Mouse (Mus musculus) gastrocnemius, adult 8-10 months (tissue): Measurements from ENCODE around the gene 6330403K07Rik. TPM values are rescaled to one million over a fixed set of nuclear protein-coding genes. Genes with fewer than 3 reads are reported as not detected.

ENCODE experiments used
- DNase-seq, 2 experiments: peaks; one replicate each; pipeline ENCODE4 v3.0.0; 2022; ENCODE audit warnings: low spot score in 2 of 2
- total RNA-seq, 4 experiments: library from RNA; stranded (reverse); gene quantifications; 2 replicates each; pipeline ENCODE4 v1.2.4; 2022

6330403K07Rik gene
- under 1 TPM in 2 of 4 experiments, not detected in 2; 0.53 to 0.64 TPM for total RNA-seq

DNA sequence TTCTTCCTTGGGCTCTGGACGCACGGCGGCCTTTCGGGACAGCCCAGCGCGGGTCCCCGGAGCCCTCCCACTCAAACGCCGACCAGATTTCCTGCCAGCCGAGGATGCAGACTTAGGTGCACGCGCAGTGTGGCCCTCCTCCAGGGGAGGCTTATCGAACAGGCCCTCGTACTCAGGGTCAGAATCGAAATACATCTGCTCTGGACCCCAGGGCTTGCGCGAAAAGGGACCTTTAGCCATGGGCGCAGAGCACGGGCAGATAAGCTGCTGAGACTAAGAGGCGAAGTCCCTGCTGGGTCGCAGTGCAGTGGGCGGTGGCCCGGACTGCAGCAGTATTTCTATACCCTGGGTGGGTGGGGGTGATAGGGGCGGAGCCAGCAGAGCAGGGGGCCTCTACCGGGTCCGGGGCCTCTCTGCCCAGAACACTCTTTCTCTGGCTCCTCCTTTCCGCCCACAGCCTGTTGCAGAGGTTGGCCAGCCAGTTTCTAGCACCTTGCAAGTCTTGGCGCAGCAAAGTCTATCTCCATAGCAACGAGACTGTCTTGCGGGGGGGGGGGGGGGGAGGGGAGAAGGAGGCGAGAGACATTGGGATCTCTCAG is at the start of gene 6330403K07Rik:
6330403K07Rik (minus strand) TSS at position 351 of the 599 bp plus-strand sequence.
- DNase-seq, result no peak

DNA sequence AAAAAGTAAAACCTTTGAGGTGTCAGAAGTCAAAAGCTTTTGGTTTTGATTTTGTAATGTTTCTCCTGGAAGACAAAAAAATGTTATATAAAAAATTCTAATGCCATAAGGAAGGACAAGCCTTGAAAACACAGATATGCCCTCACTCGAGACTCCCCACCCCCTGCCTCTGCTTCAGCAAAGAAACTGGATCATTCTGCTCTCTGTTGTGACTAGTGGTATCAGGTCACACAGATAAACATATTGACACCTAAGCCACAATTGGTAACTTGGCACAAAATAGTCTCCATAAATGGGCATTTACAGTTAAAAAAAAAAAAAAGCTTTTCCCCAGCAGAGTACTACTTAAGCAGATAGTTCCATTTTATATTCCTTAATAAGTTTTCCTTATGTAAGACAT is 43.0 kb upstream of the 6330403K07Rik start:
- no peak for DNase-seq

DNA sequence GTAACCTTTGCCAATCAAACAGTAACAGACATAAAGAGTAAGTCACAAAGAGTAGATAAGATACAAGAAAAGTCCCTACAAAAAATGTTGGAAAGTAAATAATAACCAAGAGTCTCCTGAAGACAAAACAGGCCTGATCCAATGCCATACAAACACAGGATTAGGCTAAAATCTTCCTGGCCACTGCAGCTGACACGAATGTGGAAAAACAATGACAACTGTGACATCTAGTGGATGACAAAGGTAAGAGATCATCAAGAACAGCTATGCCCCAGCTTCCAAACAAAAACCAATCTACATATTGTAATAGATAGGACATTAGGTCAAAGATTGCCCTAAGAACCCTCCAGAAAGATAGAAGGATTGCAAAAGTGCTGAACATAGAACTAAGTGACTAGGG is 19.2 kb upstream of the 6330403K07Rik start:
- DNase-seq, result no peak

DNA sequence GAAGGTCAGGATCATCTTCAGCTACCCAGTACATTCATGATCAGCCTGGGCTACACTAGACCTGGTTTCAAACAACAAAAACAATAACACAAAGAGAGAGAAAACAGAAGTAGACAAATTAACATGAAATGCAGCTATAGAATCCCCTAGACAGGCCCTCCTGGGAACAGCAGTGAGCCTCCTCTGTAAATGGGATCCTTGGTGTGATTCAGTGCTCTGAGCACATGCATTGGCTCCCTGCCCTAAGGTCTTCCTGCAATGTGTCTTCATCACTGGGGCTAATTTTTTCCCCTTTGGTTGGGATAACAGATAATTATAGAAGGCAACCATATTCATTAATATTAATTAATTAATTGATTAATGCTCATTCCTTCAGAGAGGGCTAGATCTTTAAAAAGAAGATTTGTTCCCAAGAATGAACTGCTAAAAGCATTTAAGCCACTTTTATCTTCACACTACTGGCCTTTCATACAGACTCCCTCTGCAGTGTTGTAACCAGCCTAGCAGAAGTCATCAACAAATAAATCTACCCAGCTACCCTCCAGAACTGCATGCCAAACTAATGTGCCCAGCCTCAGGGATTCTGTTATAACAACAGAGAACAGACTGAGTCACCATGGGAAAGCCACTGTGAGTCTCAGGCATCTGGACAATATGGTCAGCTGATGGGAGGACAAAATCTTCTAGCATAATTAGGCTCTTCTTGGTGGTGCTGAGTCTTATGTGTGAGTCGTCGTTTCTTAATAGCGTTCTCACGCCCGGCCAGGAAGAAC is 6.4 kb upstream of the 6330403K07Rik start:
- DNase-seq, result no peak

DNA sequence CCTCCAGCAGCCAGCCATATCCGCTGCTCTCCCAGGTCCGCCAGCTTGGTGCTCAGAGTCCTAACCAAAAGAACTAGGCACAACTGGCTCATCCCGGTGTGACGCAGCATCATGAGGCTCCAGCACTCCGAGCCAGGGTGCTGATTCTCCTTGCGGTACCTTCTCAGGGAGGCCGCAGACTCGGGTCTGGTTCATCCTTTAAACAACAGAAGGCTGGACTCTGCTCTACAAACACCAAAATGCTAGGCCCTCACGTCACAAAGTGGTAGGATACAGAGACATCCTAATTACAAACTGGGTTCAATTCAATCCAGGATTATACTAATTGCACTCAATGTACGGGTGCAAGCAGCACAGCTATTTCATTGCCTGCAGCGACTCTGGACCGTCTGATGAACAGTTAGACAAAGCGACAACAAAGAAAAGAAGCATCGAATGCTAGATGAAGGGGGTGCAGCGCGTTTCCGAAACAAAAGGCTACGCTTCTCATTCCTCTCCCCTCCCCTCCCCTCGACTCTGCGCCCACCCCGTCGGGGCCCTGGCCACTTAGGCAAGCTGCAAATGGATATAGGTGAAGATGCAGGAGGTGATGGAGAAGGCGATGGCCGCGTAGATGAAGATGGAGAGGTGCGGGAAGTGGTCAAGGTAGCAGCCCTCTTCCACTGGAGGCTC is 686 bp downstream of the 6330403K07Rik start:
- no peak for DNase-seq

DNA sequence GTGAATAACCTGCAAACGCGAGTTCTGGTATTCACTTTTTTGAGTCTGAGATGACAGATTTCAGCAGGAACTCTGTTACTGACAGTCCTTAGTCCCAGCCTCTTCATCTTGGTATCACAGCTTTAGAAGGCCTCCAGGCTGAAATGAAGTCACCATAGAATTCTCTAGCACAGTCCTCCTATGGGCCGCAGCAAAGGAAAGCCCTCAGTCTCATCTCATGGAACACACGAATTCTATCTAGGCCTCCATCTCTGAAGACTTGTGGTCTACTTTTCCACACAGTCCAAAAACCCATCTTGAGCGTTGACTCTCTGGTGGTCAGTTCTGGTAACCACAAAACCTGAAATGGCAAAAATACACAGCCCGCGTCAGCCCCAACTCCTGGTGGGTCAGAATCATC is 1.2 kb downstream of the 6330403K07Rik start:
- DNase-seq, result no peak

DNA sequence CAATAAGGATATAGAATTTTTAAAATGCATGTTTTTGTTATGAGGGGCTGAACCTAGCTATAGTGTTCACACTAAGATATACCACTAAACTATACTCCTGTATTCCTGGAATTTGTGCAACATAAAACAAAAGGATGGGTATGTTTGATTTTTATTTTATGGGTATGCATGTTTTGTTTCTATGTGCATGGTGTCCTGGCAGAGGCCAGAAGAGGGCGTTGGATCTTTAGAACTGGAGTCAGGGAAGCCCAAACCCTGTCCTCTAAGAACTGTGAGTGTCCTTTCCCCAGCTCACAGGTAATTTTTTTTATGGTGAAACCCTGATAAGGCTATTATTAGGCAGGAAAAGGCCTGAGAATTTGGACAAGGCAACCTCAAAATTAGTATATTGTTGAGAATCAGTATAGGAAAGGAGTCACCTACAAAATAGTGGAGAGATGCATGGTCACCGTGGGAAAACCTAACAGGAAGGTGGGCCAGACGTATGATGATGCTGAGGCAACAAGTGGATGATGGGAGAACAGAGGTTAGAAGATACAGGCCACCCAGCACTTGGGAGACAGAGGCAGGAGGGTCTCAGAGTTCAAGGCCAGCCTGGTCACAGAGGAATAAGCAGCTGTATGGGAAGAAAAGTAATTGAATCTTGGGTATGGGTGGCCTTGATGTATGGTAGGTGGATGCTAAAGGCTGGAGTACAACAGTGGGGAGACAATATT is 3.8 kb downstream of the 6330403K07Rik start:
- DNase-seq, result no peak

DNA sequence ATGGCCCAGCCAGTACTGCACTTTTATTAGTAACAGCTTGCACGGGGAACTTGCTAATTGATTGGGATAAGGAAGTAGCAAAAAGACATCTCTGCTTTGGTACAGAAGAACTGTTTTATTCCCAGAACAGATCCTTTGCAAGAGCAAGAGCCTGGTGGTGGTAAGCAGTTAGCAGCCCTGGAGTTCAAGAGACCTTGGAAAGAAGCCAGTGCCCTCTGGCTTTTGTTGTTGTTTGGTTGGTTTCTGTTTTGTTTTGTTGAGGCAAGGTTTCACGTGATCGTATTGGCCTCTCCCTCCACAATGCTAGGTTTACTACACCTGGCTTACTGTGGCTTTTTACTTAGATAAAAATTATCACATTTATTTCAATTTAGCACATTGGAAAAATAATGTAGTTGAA is 5.0 kb downstream of the 6330403K07Rik start:
- no peak for DNase-seq

DNA sequence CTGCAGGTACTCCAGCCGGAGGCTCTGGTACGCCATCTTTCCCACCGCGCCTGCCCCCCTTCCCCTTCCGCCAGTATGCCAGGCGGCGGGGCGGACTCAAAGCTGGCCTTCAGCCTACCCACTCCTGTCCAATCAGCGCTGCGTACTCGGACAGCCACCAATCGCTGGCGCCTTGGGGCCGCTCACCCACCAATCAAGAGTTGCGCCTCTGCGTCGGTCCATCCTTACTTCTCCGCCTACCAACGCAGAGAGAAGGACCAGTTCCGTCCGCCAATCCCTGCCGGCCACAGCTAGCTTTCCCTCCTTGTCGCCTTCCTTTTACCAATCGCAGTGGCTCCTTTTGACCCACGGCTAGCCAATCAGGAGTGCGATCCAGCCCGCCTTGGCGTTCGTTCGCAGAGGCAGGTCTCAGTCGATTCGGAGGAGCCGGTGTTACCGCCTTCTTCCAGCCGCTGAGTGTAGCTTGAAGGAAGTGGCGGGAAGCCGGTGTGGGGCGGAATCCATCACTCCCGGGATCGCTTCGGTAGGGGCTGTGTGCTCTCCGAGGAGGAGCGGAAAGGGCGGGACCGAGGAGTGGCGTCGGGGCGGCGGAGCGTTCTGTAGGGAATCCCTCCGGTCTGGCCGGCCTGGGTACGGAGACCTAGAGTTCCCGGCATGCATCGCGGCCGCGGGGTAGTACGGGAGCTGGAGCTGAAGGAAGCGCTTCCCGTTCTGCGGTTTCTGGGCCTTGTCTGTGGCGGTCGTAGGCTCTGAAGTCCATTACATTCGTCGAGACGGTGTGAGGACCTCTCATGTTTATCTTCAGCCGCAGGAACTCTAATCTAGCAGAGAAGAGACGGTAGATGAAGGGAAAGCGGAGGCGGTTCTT is 13.9 kb downstream of the 6330403K07Rik start, which contains the start of the genes Mis12 and Derl2:
Mis12 (plus strand) TSS at position 411 of the 868 bp plus-strand sequence.
Derl2 (minus strand) TSS at position 641 of the 868 bp plus-strand sequence.
- peak; percentile 98 for DNase-seq

DNA sequence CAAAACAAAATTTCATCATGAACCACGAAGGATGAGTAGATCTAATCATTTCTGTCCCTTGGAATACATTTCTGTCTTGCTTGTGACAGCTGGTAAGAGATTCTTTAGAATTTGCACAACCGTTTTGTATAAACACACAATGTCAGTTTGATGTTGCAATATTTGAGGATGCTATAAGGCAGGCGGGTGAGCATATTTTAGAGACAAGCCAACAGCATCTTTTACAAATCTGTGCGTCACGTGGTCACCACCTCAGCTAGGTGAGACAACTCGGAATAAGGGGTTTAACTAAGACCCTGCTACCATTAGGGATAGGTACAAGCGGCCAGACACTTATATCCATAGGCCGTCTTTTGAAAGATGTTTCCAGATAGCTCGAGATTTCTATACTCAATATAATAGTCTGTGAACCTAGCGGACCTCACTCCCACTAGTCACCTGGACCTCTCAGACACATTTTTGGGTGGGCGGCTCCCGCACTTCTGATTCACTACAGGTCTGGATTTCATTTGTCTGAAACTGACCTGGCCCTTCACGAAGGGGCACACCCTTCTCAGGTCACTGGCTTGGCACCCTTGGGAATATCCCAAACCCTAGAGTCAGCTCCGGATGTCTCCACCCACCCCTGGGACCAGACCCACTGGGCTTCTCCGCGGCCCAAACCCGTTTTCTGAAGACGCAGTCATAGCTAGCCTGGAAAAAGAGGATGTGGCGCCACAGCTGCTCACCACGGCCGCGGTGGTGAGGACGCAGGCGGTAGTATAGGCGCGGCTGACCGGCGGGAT is 14.7 kb downstream of the 6330403K07Rik start:
- DNase-seq, result no peak

DNA sequence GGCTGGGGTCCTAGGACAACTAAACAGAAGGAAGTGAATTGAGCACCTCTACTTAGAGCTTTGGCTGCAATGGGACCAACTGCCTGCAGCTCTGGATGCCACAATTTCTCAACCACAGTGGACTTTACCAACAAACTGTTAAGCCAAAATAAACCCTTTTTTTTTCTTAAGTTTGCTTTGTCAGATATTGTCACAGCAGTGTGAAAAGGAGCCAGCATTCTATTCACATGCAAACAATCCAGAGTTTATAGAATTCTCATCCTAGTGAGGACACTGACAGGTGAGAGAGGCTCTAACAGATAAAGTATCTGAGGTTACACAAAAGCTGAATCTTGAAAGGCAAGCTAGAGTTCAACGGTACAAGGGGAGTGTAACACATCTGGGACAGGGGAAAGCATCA is 16.3 kb downstream of the 6330403K07Rik start:
- no peak for DNase-seq

DNA sequence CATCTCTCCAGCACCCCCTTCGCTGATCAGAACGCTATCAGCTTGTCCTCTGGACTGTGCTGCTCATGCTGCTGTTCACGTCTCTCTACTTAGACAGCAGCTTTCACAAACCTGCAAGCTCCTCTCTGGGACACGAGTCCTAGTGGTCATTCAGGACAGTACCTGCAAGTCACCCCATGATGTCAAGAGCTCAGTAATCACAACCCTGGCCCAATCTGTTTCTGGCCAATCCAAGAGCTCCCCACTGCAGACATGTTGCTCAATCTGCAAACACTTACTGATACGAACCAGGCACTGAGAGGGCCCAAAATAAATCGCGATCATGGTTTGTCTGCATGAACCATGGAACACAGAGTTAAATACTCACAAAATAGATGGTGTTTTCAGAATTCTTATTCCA is 20.6 kb downstream of the 6330403K07Rik start:
- DNase-seq, result no peak

DNA sequence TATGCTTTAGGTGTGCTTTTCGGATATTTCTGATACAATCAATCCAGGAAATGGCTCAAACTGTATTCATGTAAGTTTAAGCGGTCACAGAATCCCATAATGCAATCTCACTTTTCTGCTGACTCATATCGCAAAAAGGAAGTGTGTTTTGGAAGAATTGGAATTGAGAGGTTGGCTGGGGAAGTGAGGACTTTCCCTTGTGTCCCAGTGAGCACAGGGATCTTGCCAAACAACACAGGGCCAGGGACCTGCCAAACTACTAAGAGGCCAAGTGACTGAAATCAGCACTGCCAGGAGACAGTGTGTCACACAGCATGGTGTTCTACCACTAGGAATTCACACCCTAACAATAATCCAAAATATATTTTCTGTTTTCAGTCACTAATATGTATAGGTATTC is 25.0 kb downstream of the 6330403K07Rik start:
- DNase-seq, result no peak

DNA sequence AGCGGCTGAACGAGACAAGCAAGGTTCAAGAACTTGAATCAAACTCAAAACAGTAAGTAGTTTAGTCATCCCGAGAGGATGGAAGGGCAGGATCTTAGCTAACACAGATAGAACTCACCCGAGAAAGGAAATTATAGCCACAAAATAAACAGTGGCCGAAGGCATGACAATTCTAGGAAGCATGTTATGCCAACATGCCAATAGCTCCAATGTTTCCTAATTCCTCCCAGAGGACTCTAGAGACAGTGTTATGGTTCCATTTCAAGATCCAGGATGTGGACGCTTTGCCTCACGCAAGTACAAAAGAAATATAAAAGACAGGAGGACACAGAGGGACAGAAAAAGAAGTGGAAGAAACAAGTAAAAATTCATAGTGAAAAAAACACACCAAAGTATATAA is 25.5 kb downstream of the 6330403K07Rik start:
- DNase-seq, result no peak

DNA sequence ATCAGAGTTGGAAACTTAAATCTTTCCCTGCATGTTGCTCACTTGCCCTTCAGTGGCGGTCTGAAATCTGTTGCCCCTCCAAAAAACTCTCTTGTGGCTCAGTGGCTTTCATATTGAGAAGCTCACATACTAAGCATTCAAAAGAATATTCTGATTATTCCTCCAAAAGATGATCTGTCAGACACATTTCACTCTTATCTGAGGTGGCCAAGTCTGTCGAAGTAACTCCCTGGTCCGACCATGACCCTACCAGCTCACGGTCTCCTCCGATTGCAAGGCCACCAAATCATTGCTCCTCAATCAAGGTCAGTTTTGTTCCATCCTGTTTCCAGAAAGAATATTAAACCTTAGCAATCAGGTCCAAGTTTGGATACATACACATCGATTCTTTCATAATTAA is 26.3 kb downstream of the 6330403K07Rik start:
- no peak for DNase-seq

DNA sequence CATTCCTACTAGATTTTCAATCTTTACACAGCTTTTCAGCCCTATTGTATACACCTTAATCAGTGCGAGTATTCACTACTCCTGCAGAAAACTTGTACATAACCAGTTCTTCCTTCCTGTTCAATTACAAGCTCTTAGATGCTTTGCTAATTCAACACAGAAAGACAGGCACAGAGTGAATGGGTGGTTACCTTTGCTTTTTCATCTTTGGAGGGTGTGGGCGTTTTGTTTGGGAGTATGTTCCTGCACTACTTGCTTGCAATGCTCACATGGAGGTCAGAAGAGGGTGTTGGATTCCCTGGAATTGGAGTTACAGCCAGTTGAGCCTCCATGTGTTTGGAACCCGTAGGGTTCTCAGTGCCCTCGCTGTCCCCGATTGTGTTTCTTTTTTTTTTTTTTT is 28.3 kb downstream of the 6330403K07Rik start:
- no peak for DNase-seq

DNA sequence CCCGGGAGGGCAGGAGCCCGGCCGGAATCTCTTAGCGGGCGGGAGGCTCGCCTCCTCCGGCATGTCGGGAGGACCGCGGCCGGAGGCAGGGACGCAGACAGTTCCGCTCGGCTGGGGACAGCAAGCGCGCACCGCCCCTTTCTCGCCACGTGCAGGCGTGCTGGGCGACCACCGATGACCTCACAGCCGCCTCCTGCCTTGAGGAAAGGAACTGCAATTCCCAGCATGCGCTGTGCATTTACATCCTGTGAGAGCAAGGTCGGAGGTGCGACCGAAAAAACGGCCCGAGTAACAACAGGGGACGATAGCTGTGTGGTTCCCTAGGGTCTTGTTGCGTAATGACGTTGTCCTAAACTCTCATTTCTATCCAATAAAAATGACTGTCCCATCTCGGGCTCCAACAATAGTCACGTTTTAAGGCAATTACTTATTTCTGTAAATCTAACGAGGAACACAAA is 29.0 kb downstream of the 6330403K07Rik start, which contains the start of gene Dhx33:
Dhx33 (minus strand) TSS at position 122 of the 458 bp plus-strand sequence.
- DNase-seq, result peak; percentile 91 to 93

DNA sequence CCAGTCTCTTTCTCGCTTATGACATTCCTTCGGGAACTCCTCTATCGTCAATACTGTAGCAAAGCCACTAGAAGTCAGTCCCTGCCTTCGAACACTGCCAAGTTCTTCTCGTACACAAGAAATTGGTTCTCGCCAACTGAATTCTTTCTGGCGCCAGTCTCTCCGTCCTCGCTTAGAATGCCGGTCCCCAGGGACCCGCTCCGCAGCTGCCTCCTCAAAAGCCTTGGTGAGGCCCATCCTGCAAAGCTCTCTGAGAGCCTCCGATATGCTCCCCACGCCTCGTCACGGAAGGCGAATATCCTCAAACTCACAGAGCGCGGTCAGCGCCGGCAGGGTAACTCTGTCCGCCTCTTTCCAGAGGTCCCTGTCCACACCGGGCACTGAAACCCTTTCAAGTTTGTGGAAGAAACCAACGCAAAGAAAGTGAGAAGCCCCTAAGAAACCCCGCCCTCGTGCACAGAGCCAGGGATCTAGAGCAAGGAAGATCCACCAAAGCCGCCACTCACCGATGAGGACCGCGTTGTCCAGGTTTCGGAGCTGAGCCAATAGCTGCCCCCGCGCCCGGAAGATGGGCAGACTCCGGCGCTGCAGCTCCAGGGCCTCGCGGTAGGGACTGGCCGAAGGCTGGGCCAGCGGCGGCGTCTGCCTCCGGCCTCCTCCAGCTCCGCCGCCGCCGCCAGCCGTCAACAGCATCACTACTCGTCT is 29.6 kb downstream of the 6330403K07Rik start:
- peak in 1 of 2 experiments; percentile 7 for DNase-seq

DNA sequence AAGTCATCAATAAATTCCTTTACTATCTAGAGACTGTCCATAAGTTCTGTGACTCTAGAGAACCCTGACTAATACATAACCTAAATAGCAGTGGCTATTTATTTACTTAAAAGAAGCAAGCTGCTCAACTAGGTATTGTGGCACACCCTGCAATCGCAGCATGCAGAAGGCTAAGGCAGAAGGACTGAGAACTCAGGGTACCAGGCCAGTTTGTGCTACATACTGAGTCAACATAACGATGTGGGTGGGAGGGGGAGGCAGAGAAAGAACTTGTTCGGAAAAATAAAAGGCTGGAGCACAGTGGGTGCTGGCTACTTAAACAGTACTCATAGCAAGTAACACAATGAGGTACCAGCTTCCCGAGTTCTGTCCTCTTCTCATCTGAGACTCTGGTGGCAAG is 32.1 kb downstream of the 6330403K07Rik start:
- DNase-seq, result no peak
